Mouse (Mus musculus) embryo, embryonic 10 days (tissue): ENCODE measurements around the gene Hspe1.

Source experiments
- DNase-seq: peaks from one replicate; pipeline ENCODE4 v3.0.0-alpha.2; 2015; ENCODE audit warnings: low spot score

Hspe1 gene

GRCm38 (mm10) chr1:55134301-55134700, 46.4 kb downstream of the Hspe1 start:
- no peak for DNase-seq

GRCm38 (mm10) chr1:55135846-55136245, 47.9 kb downstream of the Hspe1 start:
- no peak for DNase-seq
